Mouse (Mus musculus) CH12.LX (cell line): ENCODE results near the gene Stx5a. TPM values are rescaled to one million over a fixed set of nuclear protein-coding genes. Genes with fewer than 3 reads are reported as not detected.

Experiments used
- DNase-seq: peaks from one replicate; pipeline ENCODE4 v3.0.0-alpha.2; 2013; ENCODE audit errors: extremely low read depth
- H3K27ac ChIP-seq: 2 replicates; pipeline ENCODE4 v1.5.1; 2012; ENCODE audit warnings: low read depth, mild to moderate bottlenecking, control low read depth, moderate library complexity; ENCODE audit not compliant: insufficient read depth
- H3K27me3 ChIP-seq: replicated peaks from 2 replicates; pipeline ENCODE3; 2012; ENCODE audit warnings: inconsistent platforms
- H3K36me3 ChIP-seq, 2 experiments: replicated peaks in 1 of 2; 2 replicates each; pipeline versions ENCODE3 to v1.6.1; 2012; ENCODE audit warnings: inconsistent platforms in 1 of 2, low read length in 1 of 2, mild to moderate bottlenecking in 1 of 2, mixed read lengths in 1 of 2, moderate library complexity in 1 of 2; ENCODE audit not compliant: control insufficient read depth in 1 of 2, insufficient read depth in 1 of 2
- H3K4me1 ChIP-seq, 2 experiments: 2 replicates each; pipeline ENCODE4 v1.6.1; 2012; ENCODE audit warnings: inconsistent platforms in 1 of 2, moderate library complexity in 1 of 2; ENCODE audit not compliant: insufficient read depth in 2 of 2, control insufficient read depth in 1 of 2
- H3K4me2 ChIP-seq: 2 replicates; pipeline ENCODE4 v1.6.1; 2012; ENCODE audit warnings: low read depth, mild to moderate bottlenecking, control low read depth; ENCODE audit not compliant: poor library complexity, insufficient read depth, severe bottlenecking
- H3K4me3 ChIP-seq, 3 experiments: fragments of 150-350 bp in 1 of 3; sonication (generic) in 1 of 3; replicated peaks in 1 of 3; 2 replicates each; pipeline versions ENCODE3 to v1.5.1; 2011 to 2012; ENCODE audit warnings: low read depth in 2 of 3, low read length in 2 of 3, mild to moderate bottlenecking in 2 of 3, moderate library complexity in 2 of 3, control low read depth in 1 of 3, improper control_type of control experiment in 1 of 3, inconsistent platforms in 1 of 3, mixed read lengths in 1 of 3; ENCODE audit not compliant: poor library complexity in 1 of 3
- H3K79me2 ChIP-seq: replicated peaks from 2 replicates; pipeline ENCODE4 v1.6.1; 2012; ENCODE audit warnings: mild to moderate bottlenecking, moderate library complexity; ENCODE audit not compliant: control insufficient read depth, poor library complexity, insufficient read depth, severe bottlenecking; ENCODE audit errors: extremely low read depth
- H3K9ac ChIP-seq: 2 replicates; pipeline ENCODE4 v1.6.1; 2012; ENCODE audit warnings: low read depth, mild to moderate bottlenecking, control low read depth, moderate library complexity; ENCODE audit not compliant: insufficient read depth
- H3K9me3 ChIP-seq: replicated peaks from 2 replicates; pipeline ENCODE3; 2012; ENCODE audit warnings: low read length, inconsistent platforms, mixed read lengths
- BHLHE40 ChIP-seq: IDR thresholded peaks from 2 replicates; pipeline ENCODE4 v1.6.1; 2011; ENCODE audit warnings: mild to moderate bottlenecking, low read depth, low read length, improper control_type of control experiment
- E2F4 ChIP-seq: IDR thresholded peaks from 2 replicates; pipeline ENCODE4 v1.6.1; 2011; ENCODE audit warnings: low read depth, low read length, improper control_type of control experiment; ENCODE audit not compliant: insufficient replicate concordance
- ELF1 ChIP-seq: IDR thresholded peaks from 2 replicates; pipeline ENCODE4 v1.6.1; 2014; ENCODE audit warnings: low read depth, mild to moderate bottlenecking, inconsistent platforms, low read length, improper control_type of control experiment
- EP300 ChIP-seq: IDR thresholded peaks from 2 replicates; pipeline ENCODE4 v1.6.1; 2011; ENCODE audit warnings: low read length, improper control_type of control experiment
- GABPA ChIP-seq: IDR thresholded peaks from 2 replicates; pipeline ENCODE4 v1.6.1; 2012; ENCODE audit warnings: low read depth, low read length, improper control_type of control experiment, inconsistent platforms; ENCODE audit not compliant: insufficient replicate concordance
- HCFC1 ChIP-seq: IDR thresholded peaks from 2 replicates; pipeline ENCODE4 v1.6.1; 2012; ENCODE audit warnings: low read depth, mild to moderate bottlenecking, inconsistent platforms, low read length, improper control_type of control experiment
- IRF4 ChIP-seq: IDR thresholded peaks from 2 replicates; pipeline ENCODE4 v1.6.1; 2014; ENCODE audit warnings: low read depth, mild to moderate bottlenecking, inconsistent platforms, low read length, improper control_type of control experiment
- JUN ChIP-seq: IDR thresholded peaks from 2 replicates; pipeline ENCODE4 v1.6.1; 2011; ENCODE audit warnings: low read depth, mild to moderate bottlenecking, low read length, improper control_type of control experiment, moderate library complexity; ENCODE audit not compliant: insufficient read depth
- KAT2A ChIP-seq: IDR thresholded peaks from 2 replicates; pipeline ENCODE4 v1.6.1; 2012; ENCODE audit warnings: low read length, improper control_type of control experiment, inconsistent platforms; ENCODE audit not compliant: insufficient replicate concordance
- MAFK ChIP-seq: IDR thresholded peaks from 2 replicates; pipeline ENCODE4 v1.6.1; 2011; ENCODE audit warnings: low read length, improper control_type of control experiment; ENCODE audit not compliant: insufficient replicate concordance
- MAZ ChIP-seq: IDR thresholded peaks from 2 replicates; pipeline ENCODE4 v1.6.1; 2012; ENCODE audit warnings: low read depth, mild to moderate bottlenecking, inconsistent platforms, low read length, improper control_type of control experiment, moderate library complexity
- MYC ChIP-seq: IDR thresholded peaks from 2 replicates; pipeline ENCODE4 v1.6.1; 2011; ENCODE audit warnings: low read depth, mild to moderate bottlenecking, improper control_type of control experiment, low read length
- PAX5 ChIP-seq: IDR thresholded peaks from 2 replicates; pipeline ENCODE4 v1.6.1; 2012; ENCODE audit warnings: low read length, inconsistent platforms, mixed read lengths
- POLR2A ChIP-seq: IDR thresholded peaks from 2 replicates; pipeline ENCODE4 v1.6.1; 2011; ENCODE audit warnings: low read depth, mild to moderate bottlenecking, improper control_type of control experiment, low read length
- TCF12 ChIP-seq: IDR thresholded peaks from 2 replicates; pipeline ENCODE4 v1.6.1; 2014; ENCODE audit warnings: low read depth, mild to moderate bottlenecking, inconsistent platforms, low read length, improper control_type of control experiment
- ZC3H11A ChIP-seq: IDR thresholded peaks from 2 replicates; pipeline ENCODE4 v1.6.1; 2012; ENCODE audit warnings: low read depth, mild to moderate bottlenecking, inconsistent platforms, low read length, improper control_type of control experiment
- ZKSCAN1 ChIP-seq: IDR thresholded peaks from 2 replicates; pipeline ENCODE4 v1.6.1; 2012; ENCODE audit warnings: low read depth, inconsistent platforms, low read length, improper control_type of control experiment, borderline replicate concordance
- ZMIZ1 ChIP-seq: IDR thresholded peaks from 2 replicates; pipeline ENCODE4 v1.6.1; 2012; ENCODE audit warnings: low read depth, mild to moderate bottlenecking, inconsistent platforms, low read length, improper control_type of control experiment
- ZNF384 ChIP-seq: IDR thresholded peaks from 2 replicates; pipeline ENCODE4 v1.6.1; 2012; ENCODE audit warnings: low read depth, low read length, improper control_type of control experiment, inconsistent platforms
- dilution Hi-C: fragments of 300-500 bp; cut with MboI; formaldehyde crosslinking; loops from 2 replicates; pipeline ENCODE4 v1.14.3; 2020; ENCODE audit warnings: low sequenced_read_pairs; ENCODE audit not compliant: extremely low pct_unique_long_range_greater_than_20kb, extremely low pct_ligation_motif_present
- in situ Hi-C: fragments of 300-500 bp; cut with MboI; formaldehyde crosslinking; loops from 3 replicates; pipeline ENCODE4 v1.14.3; 2019; ENCODE audit warnings: low sequenced_read_pairs, low pct_ligation_motif_present, low pct_unique_long_range_greater_than_20kb, mixed read lengths
- polyA plus RNA-seq: library from polyadenylated mRNA; unstranded; fragments of >175 nt; gene quantifications from 2 replicates; pipeline ENCODE4 v1.2.1, GENCODE M21; 2012; ENCODE audit warnings: low read depth; ENCODE audit not compliant: insufficient read length
- total RNA-seq, 2 experiments: library from RNA; depleted of rRNA; stranded (reverse); fragments of 300-350 nt in 1 of 2; fragments of >200 nt in 1 of 2; gene quantifications; 2 replicates each; pipeline ENCODE4 v1.2.3; 2012 to 2014

Gene Stx5a
- total and polyA plus RNA-seq, 3 experiments = 35.2 to 49.1 (median 48.1) TPM

- TF ChIP-seq JUN = no peak
- TF ChIP-seq MAZ = no peak
- TF ChIP-seq ZNF384 = no peak
- no peak for TF ChIP-seq ELF1
- TF ChIP-seq ZKSCAN1 = no peak
- no peak for TF ChIP-seq EP300
- TF ChIP-seq E2F4 = no peak
- TF ChIP-seq BHLHE40 = no peak
- Histone ChIP-seq H3K27ac (peak overlapping the region; percentile 58), H3K4me1 (peaks cover 7 to 33% of the 10 kb centered on the region in 2 experiments; a peak in 3 of 4 replicates), H3K4me2 (peak overlapping the region; percentile 51), H3K79me2 (peaks cover 21% of the 10 kb centered on the region), H3K9me3 (peaks cover 5% of the 10 kb centered on the region), H3K4me3 (peak overlapping the region; percentile 68 to 99 (median 99)), H3K36me3 (peaks cover 34 to 42% of the 10 kb centered on the region in 2 experiments), H3K9ac (peak overlapping the region; percentile 91), H3K27me3 (no peaks in the 10 kb centered on the region)
- dilution Hi-C loops = no loop called here
- DNase-seq = no peak
- in situ Hi-C loops = loop anchor here (25.0 kb wide), 1 partner anchor 376 kb away; no protein-coding TSS in a partner anchor
Observed at GRCm38 (mm10) chr19:8736160-8736467, 5.1 kb upstream of the Stx5a start.

- no peak for TF ChIP-seq MAFK
- no peak for TF ChIP-seq IRF4
- no peak for TF ChIP-seq ZC3H11A
- no peak for TF ChIP-seq PAX5
- no peak for TF ChIP-seq GABPA
- no peak for TF ChIP-seq HCFC1
- no peak for TF ChIP-seq MYC
- no peak for TF ChIP-seq POLR2A
- no peak for TF ChIP-seq TCF12
- TF ChIP-seq ZMIZ1 = no peak
- no peak for TF ChIP-seq KAT2A
- H3K27ac ChIP-seq = no peak overlapping the region
- H3K9me3 ChIP-seq = no peaks in the 10 kb centered on the region
- H3K4me2 ChIP-seq = no peak overlapping the region
- peaks cover 40 to 56% of the 10 kb centered on the region in 2 experiments for H3K36me3 ChIP-seq
- no peak for DNase-seq
- dilution Hi-C loops (no loop called here), in situ Hi-C loops (loop anchor here (25.0 kb wide), 1 partner anchor 373 kb away; no protein-coding TSS in a partner anchor)
- peaks cover 11 to 47% of the 10 kb centered on the region in 2 experiments for H3K4me1 ChIP-seq
- H3K9ac ChIP-seq = no peak overlapping the region
- H3K79me2 ChIP-seq = peaks cover 39% of the 10 kb centered on the region
- H3K4me3 ChIP-seq = no peak overlapping the region
- no peaks in the 10 kb centered on the region for H3K27me3 ChIP-seq
Observed at GRCm38 (mm10) chr19:8738911-8739310, 2.3 kb upstream of the Stx5a start.
